8 mouse cellular contexts compared by ENCODE assay signal in the genomic region with DNA sequence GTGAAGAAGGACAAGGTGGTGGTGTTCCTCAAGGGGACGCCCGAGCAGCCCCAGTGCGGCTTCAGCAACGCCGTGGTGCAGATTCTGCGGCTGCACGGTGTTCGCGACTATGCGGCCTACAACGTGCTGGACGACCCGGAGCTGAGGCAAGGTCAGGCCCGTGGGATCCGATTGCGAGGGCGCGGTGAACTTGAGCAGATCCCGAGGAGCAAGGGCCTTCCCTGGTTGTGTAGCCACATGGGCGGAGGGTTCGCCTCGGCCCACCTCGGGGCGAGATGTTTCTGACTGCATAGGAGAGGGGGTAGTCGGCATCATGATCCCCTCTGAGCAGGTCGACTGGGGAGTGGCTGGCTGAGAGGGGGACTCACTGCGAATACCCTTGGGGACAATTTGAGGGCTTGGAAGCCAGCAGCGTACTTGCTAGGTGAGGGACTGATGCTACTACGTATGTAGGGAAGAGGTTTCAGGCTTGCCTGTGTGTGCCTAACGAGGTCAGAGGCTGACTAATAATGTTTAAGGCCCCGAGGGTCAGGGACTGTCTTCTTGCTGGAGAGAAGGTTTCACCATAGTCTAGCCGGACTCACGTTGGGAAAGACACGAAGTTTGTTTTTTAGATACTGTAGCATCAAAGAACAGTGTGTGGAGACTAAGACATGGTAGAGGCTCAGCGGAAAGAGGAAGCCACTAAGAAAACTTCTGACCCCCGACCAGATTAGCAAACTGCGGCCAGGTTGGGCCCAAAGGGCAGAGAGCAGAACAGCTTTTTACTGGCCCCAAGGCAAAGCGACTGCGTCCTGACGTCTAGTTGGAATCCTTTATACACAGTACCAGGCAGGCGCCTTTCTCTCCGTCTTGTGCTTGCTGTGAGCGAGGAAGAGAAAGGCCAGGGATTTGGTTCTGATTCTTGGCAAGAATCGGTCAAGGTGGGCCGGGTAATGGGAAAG. TPM values are rescaled to one million over a fixed set of nuclear protein-coding genes. Genes with fewer than 3 reads are reported as not detected.
DNase-seq lines count a peak whose midpoint lies in the region; ATAC-seq and TF ChIP-seq lines count a peak whose summit lies in the region.

No protein-coding gene starts in this region.

- no peaks in the 10 kb centered on the region for H3K9me3 ChIP-seq in forebrain, embryonic 12.5 days
- H3K9me3 ChIP-seq in limb, embryonic 11.5 days (ENCODE audit: control insufficient read depth, low read length) = no peaks in the 10 kb centered on the region

- peaks cover 75% of the 10 kb centered on the region for H3K79me2 ChIP-seq in myocyte (ENCODE audit: control insufficient read depth, insufficient read depth)

- H3K4me2 ChIP-seq in forebrain, embryonic 12.5 days = peak overlapping the region; percentile 68
- H3K4me2 ChIP-seq in limb, embryonic 11.5 days (ENCODE audit: low read depth, severe bottlenecking) = peak overlapping the region; percentile 76
- H3K4me2 ChIP-seq in myocyte (ENCODE audit: low read depth) = peak overlapping the region; percentile 89

- peak overlapping the region; percentile 75 for H3K9ac ChIP-seq in forebrain, embryonic 12.5 days
- H3K9ac ChIP-seq in limb, embryonic 11.5 days (ENCODE audit: low read length) = peak overlapping the region; percentile 86

- H3K27me3 ChIP-seq in Patski = no peaks in the 10 kb centered on the region
- H3K27me3 ChIP-seq in forebrain, embryonic 12.5 days = no peaks in the 10 kb centered on the region
- H3K27me3 ChIP-seq in limb, embryonic 11.5 days (ENCODE audit: control insufficient read depth, insufficient read depth, low read length) = no peaks in the 10 kb centered on the region
- H3K27me3 ChIP-seq in myocyte (ENCODE audit: control insufficient read depth, insufficient read depth, insufficient read length) = no peaks in the 10 kb centered on the region

- H3ac ChIP-seq in myocyte (ENCODE audit: control insufficient read depth, insufficient read length) = peak overlapping the region; percentile 96

- peak overlapping the region; percentile 73 for H3K27ac ChIP-seq in forebrain, embryonic 12.5 days
- peak overlapping the region; percentile 62; the same call in 1 of the 2 replicates for H3K27ac ChIP-seq in limb, embryonic 11.5 days (replicated peaks; ENCODE audit: low read depth, low read length)

- in situ Hi-C loops in Patski (cut with MboI; ENCODE audit: low pct_unique_long_range_greater_than_20kb) = loop anchor here (25.0 kb wide), 1 partner anchor 596 kb away; no protein-coding TSS in a partner anchor

- 4% methylated on average over 45 of the region's 45 CpGs for WGBS in forebrain, embryonic 12.5 days
- 3% methylated on average over 45 of the region's 45 CpGs for WGBS in limb, embryonic 11.5 days

- H3K4me3 ChIP-seq in forebrain, embryonic 12.5 days (replicated peaks) = peak overlapping the region; percentile 73
- peak overlapping the region; percentile 87 for H3K4me3 ChIP-seq in limb, embryonic 11.5 days (ENCODE audit: low read depth, low read length)
- peak overlapping the region; percentile 74 for H3K4me3 ChIP-seq in myocyte

- DNase-seq in kidney, adult 18-20 months = peak; percentile 31
- no peak for DNase-seq in kidney, adult 11 months
- DNase-seq in Patski (ENCODE audit: low read depth, low spot score) = no peak
- no peak for DNase-seq in limb, embryonic 11.5 days (ENCODE audit: low spot score)
- no peak for DNase-seq in c-Kit-positive CD71-positive TER-119-positive erythroid progenitor cells, embryonic 14.5 days (ENCODE audit: low spot score)
- DNase-seq in urinary bladder, postnatal 10 days (ENCODE audit: low spot score) = no peak

- TF ChIP-seq CTCF in Patski (IDR thresholded peaks at IDR 0.05) = no peak

- no peak for TF ChIP-seq POLR2A in myocyte (IDR thresholded peaks at IDR 0.05; ENCODE audit: insufficient read length, low read depth)

- CTCF ChIA-PET in Patski (lab: Charles Lee) = interaction anchor here (6.8 kb wide), 1 partner anchor 79 kb away, joined by 34 read pairs; no protein-coding TSS in a partner anchor

- POLR2A ChIA-PET in Patski (lab: Charles Lee) = interaction anchor here (0.6 to 1.2 kb wide), 2 partner anchors 9 to 10 kb away, joined by 3 read pairs; no protein-coding TSS in a partner anchor

- ATAC-seq in Patski = peak; percentile 13
- ATAC-seq in forebrain, embryonic 12.5 days (ENCODE audit: low FRiP score) = peak; percentile 59
- ATAC-seq in limb, embryonic 11.5 days (ENCODE audit: insufficient number of reproducible peaks, low FRiP score, low TSS enrichment, low read depth) = peak; percentile 44

- H3K4me1 ChIP-seq in forebrain, embryonic 12.5 days = peaks cover 42% of the 10 kb centered on the region
- H3K4me1 ChIP-seq in limb, embryonic 11.5 days (ENCODE audit: control insufficient read depth, insufficient read depth, low read length) = peaks cover 9% of the 10 kb centered on the region

- peaks cover 15% of the 10 kb centered on the region for H3K36me3 ChIP-seq in forebrain, embryonic 12.5 days (replicated peaks)
- peaks cover 2% of the 10 kb centered on the region; the same call in 1 of the 2 replicates for H3K36me3 ChIP-seq in limb, embryonic 11.5 days (ENCODE audit: control insufficient read depth, insufficient read depth, low read length)
- H3K36me3 ChIP-seq in myocyte (ENCODE audit: control insufficient read depth, insufficient read depth) = no peaks in the 10 kb centered on the region

TF ChIP-seq in myocyte, 11 proteins besides CTCF, POLR2A, EP300 and RAD21:
- TF ChIP-seq REST (IDR thresholded peaks at IDR 0.05; ENCODE audit: insufficient read depth, insufficient read length) (no peak), CEBPB (IDR thresholded peaks at IDR 0.05; ENCODE audit: insufficient read depth, poor library complexity, severe bottlenecking) (no peak), POLR2AphosphoS2 (IDR thresholded peaks at IDR 0.05; ENCODE audit: insufficient read length, low read depth) (no peak), TCF12 (IDR thresholded peaks at IDR 0.05; ENCODE audit: insufficient read depth, poor library complexity, severe bottlenecking) (no peak), TCF3 (IDR thresholded peaks at IDR 0.05; ENCODE audit: insufficient read length, low read depth) (no peak), MAX (IDR thresholded peaks at IDR 0.05; ENCODE audit: low read depth) (no peak), MYOG (IDR thresholded peaks at IDR 0.05; ENCODE audit: control insufficient read depth in 1 of 3, insufficient read depth in 1 of 3, insufficient read length in 2 of 3, low read depth in 2 of 3) (no peak), MYOD1 (IDR thresholded peaks at IDR 0.05; ENCODE audit: control insufficient read depth in 1 of 3, insufficient read length in 2 of 3, low read depth in 2 of 3) (no peak), USF1 (IDR thresholded peaks at IDR 0.05; ENCODE audit: low read depth) (no peak)

RNA-seq across cellular contexts. Expression of gene Glrx5, which starts 0.6 kb away (rescaled TPM):
- polyA plus RNA-seq in Patski (2021) (88.8 TPM), myocyte (2012; fragmentation: generic; extraction: Trizol) (52.4 TPM)
- polyA plus RNA-seq in forebrain, embryonic 12.5 days (2016; fragmentation: Nextera tagmentation; extraction: Ambion mirVana) = 158 and 173 TPM in 2 replicates
- 189 and 202 TPM in 2 replicates for polyA plus RNA-seq in limb, embryonic 11.5 days (2014; fragmentation: Nextera tagmentation; extraction: Ambion mirVana)

RNA-seq across cellular contexts. Expression of gene Syne3, which starts 23.5 kb away (rescaled TPM):
- polyA plus RNA-seq in Patski (2021) (14.2 TPM), myocyte (2012; fragmentation: generic; extraction: Trizol) (11.6 TPM)
- 0.13 and 0.14 TPM in 2 replicates for polyA plus RNA-seq in forebrain, embryonic 12.5 days (2016; fragmentation: Nextera tagmentation; extraction: Ambion mirVana)
- polyA plus RNA-seq in limb, embryonic 11.5 days (2014; fragmentation: Nextera tagmentation; extraction: Ambion mirVana) = 0.20 and 0.31 TPM in 2 replicates
